Mouse (Mus musculus): ENCODE results near the gene Kcnj14.

DNA sequence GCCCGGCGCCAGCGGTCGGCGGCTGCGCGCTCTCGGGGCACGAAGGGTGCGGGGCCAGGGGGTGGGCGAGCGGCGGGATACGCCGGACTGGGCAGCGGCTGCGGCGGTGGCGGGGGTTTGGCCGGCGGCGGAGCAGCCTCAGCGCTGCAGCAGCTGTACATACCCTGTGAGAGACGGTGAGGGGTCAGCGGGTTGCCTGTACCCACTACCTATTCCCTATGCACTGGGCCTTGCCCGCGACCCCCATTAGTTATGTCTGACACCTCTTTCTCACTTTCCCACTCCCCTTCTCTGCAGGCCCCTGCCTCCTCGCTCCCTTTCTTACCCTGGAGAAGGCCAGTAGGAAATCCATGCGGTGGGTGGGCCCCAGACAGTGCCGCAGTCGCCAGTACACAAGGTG is 9.3 kb upstream of the Kcnj14 start:
- no peak for TF ChIP-seq MEF2A (IDR thresholded peaks at IDR 0.05; ENCODE audit: extremely low read depth, insufficient replicate concordance, low read depth, low read length, poor library complexity, severe bottlenecking)
- TF ChIP-seq EP300 (IDR thresholded peaks at IDR 0.05; ENCODE audit: low read depth in 1 of 2, low read length in 2 of 2): no peak
- TF ChIP-seq CTCF (IDR thresholded peaks at IDR 0.05 in 2 of 3, conservative IDR thresholded peaks at IDR 0.05 in 1 of 3; ENCODE audit: control insufficient read depth in 1 of 3, insufficient read depth in 1 of 3, low read depth in 2 of 3, low read length in 3 of 3, poor library complexity in 1 of 3, severe bottlenecking in 1 of 3): no peak
- TF ChIP-seq POLR2A (IDR thresholded peaks at IDR 0.05; ENCODE audit: control insufficient read depth in 1 of 2, insufficient read depth in 1 of 2, low read depth in 1 of 2, low read length in 2 of 2, poor library complexity in 1 of 2): no peak
- TF ChIP-seq SIN3A (IDR thresholded peaks at IDR 0.05; ENCODE audit: low read length): no peak
- no peak for TF ChIP-seq E2F4 (IDR thresholded peaks at IDR 0.05; ENCODE audit: borderline replicate concordance, low read depth, low read length)
- no peak for TF ChIP-seq CHD1 (IDR thresholded peaks at IDR 0.05; ENCODE audit: low read depth, low read length)
- no peak for TF ChIP-seq NRF1 (IDR thresholded peaks at IDR 0.05; ENCODE audit: insufficient read depth, low read depth, low read length, poor library complexity, severe bottlenecking)
